Mouse (Mus musculus) ES-Bruce4 (cell line): ENCODE results near the gene Sectm1b. TPM values are rescaled to one million over a fixed set of nuclear protein-coding genes. Genes with fewer than 3 reads are reported as not detected.

Source experiments
- H3K27ac ChIP-seq: 2 replicates; pipeline ENCODE4 v1.5.1; 2012; ENCODE audit warnings: low read length, inconsistent platforms; ENCODE audit not compliant: insufficient read depth
- H3K27me3 ChIP-seq: 2 replicates; pipeline ENCODE4 v1.6.1; 2012; ENCODE audit warnings: mild to moderate bottlenecking, low read length, inconsistent platforms; ENCODE audit not compliant: control insufficient read depth, poor library complexity, insufficient read depth, severe bottlenecking
- H3K36me3 ChIP-seq: 2 replicates; pipeline ENCODE4 v1.6.1; 2012; ENCODE audit warnings: inconsistent platforms, mild to moderate bottlenecking, low read length, moderate library complexity; ENCODE audit not compliant: control insufficient read depth, poor library complexity, insufficient read depth, severe bottlenecking
- H3K4me1 ChIP-seq: one replicate; pipeline ENCODE4 v1.8.1; 2011; ENCODE audit warnings: low read length; ENCODE audit not compliant: control insufficient read depth, insufficient read depth
- H3K4me3 ChIP-seq: 2 replicates; pipeline ENCODE4 v1.5.1; 2011; ENCODE audit warnings: low read depth, mild to moderate bottlenecking, low read length
- H3K9ac ChIP-seq: 2 replicates; pipeline ENCODE4 v1.6.1; 2012; ENCODE audit warnings: low read depth, mild to moderate bottlenecking, inconsistent platforms; ENCODE audit not compliant: poor library complexity, severe bottlenecking
- H3K9me3 ChIP-seq: replicated peaks from 2 replicates; pipeline ENCODE4 v1.6.1; 2012; ENCODE audit warnings: mild to moderate bottlenecking, low read length, inconsistent platforms; ENCODE audit not compliant: control insufficient read depth, poor library complexity, insufficient read depth, severe bottlenecking
- CTCF ChIP-seq: IDR thresholded peaks from one replicate; pipeline ENCODE4 v1.8.1; 2011; ENCODE audit warnings: low read depth, low read length
- EP300 ChIP-seq: IDR thresholded peaks from 2 replicates; pipeline ENCODE4 v1.6.1; 2011; ENCODE audit warnings: low read depth, low read length; ENCODE audit not compliant: insufficient read depth
- POLR2A ChIP-seq: IDR thresholded peaks from one replicate; pipeline ENCODE4 v1.8.1; 2011; ENCODE audit warnings: low read length; ENCODE audit not compliant: insufficient read depth
- polyA plus RNA-seq: library from polyadenylated mRNA; stranded (reverse); fragments of >200 nt; gene quantifications from 2 replicates; pipeline ENCODE4 v1.2.4, GENCODE M21; 2011; ENCODE audit warnings: low read depth; ENCODE audit not compliant: missing spikeins, insufficient read depth, insufficient read length

Gene Sectm1b
- polyA plus RNA-seq, 1 experiment = not detected

GRCm38 (mm10) chr11:121059471-121059870 is 3.9 kb downstream of the Sectm1b start:
- TF ChIP-seq EP300 (no peak), POLR2A (no peak), CTCF (no peak)
- Histone ChIP-seq H3K27ac (no peak overlapping the region), H3K4me3 (no peak overlapping the region), H3K36me3 (no peaks in the 10 kb centered on the region), H3K4me1 (no peaks in the 10 kb centered on the region), H3K9me3 (no peaks in the 10 kb centered on the region), H3K27me3 (no peaks in the 10 kb centered on the region), H3K9ac (no peak overlapping the region)

- no peak for TF ChIP-seq EP300
- no peak for TF ChIP-seq CTCF
- no peak for TF ChIP-seq POLR2A
- no peak overlapping the region for H3K9ac ChIP-seq
- H3K4me3 ChIP-seq = no peak overlapping the region
- no peak overlapping the region for H3K27ac ChIP-seq
- no peaks in the 10 kb centered on the region for H3K9me3 ChIP-seq
- H3K27me3 ChIP-seq = no peaks in the 10 kb centered on the region
- no peaks in the 10 kb centered on the region for H3K4me1 ChIP-seq
- no peaks in the 10 kb centered on the region for H3K36me3 ChIP-seq
Measured at GRCm38 (mm10) chr11:121058956-121059355, 4.4 kb downstream of the Sectm1b start.

GRCm38 (mm10) chr11:121058122-121058521 is 5.2 kb downstream of the Sectm1b start:
- Histone ChIP-seq H3K9me3 (no peaks in the 10 kb centered on the region), H3K27me3 (no peaks in the 10 kb centered on the region), H3K27ac (no peak overlapping the region), H3K9ac (no peak overlapping the region), H3K36me3 (no peaks in the 10 kb centered on the region), H3K4me3 (no peak overlapping the region), H3K4me1 (no peaks in the 10 kb centered on the region)
- TF ChIP-seq POLR2A (no peak), EP300 (no peak), CTCF (no peak)

GRCm38 (mm10) chr11:121056536-121057236 is 6.7 kb downstream of the Sectm1b start:
- Histone ChIP-seq H3K27me3 (no peaks in the 10 kb centered on the region), H3K9me3 (no peaks in the 10 kb centered on the region), H3K4me3 (no peak overlapping the region), H3K27ac (no peak overlapping the region), H3K36me3 (no peaks in the 10 kb centered on the region), H3K4me1 (no peaks in the 10 kb centered on the region), H3K9ac (no peak overlapping the region)
- no peak for TF ChIP-seq EP300
- no peak for TF ChIP-seq POLR2A
- TF ChIP-seq CTCF = no peak

- Histone ChIP-seq H3K36me3 (no peaks in the 10 kb centered on the region), H3K4me3 (no peak overlapping the region), H3K27me3 (no peaks in the 10 kb centered on the region), H3K27ac (no peak overlapping the region), H3K9me3 (no peaks in the 10 kb centered on the region), H3K4me1 (no peaks in the 10 kb centered on the region), H3K9ac (no peak overlapping the region)
- peak; percentile 78 for TF ChIP-seq CTCF
- no peak for TF ChIP-seq EP300
Measured at GRCm38 (mm10) chr11:121053536-121053935, 9.8 kb downstream of the Sectm1b start.

- no peaks in the 10 kb centered on the region for H3K4me1 ChIP-seq
- no peak overlapping the region for H3K4me3 ChIP-seq
- H3K9ac ChIP-seq = no peak overlapping the region
- no peaks in the 10 kb centered on the region for H3K36me3 ChIP-seq
- H3K27me3 ChIP-seq = no peaks in the 10 kb centered on the region
- H3K27ac ChIP-seq = no peak overlapping the region
- TF ChIP-seq EP300 (no peak), POLR2A (no peak), CTCF (no peak)
- no peaks in the 10 kb centered on the region for H3K9me3 ChIP-seq
Measured at GRCm38 (mm10) chr11:121052387-121052786, 11.0 kb downstream of the Sectm1b start.
